Mouse (Mus musculus) C2C12 (cell line): ENCODE measurements around the gene Cav1.

Experiments
- CEBPB ChIP-seq: IDR thresholded peaks from one replicate; pipeline ENCODE4 v1.6.1; 2011; ENCODE audit warnings: low read depth, mild to moderate bottlenecking, control low read depth, moderate library complexity
- CTCF ChIP-seq: IDR thresholded peaks from one replicate; pipeline ENCODE4 v1.5.1; 2011; ENCODE audit not compliant: control insufficient read depth, insufficient read depth, insufficient read length
- FOSL1 ChIP-seq: IDR thresholded peaks from one replicate; pipeline ENCODE4 v1.8.0; 2011; ENCODE audit warnings: mild to moderate bottlenecking, low read length; ENCODE audit not compliant: poor library complexity, insufficient read depth, severe bottlenecking
- MAX ChIP-seq: IDR thresholded peaks from one replicate; pipeline ENCODE4 v1.6.1; 2011; ENCODE audit warnings: mild to moderate bottlenecking, control low read depth
- MYOD1 ChIP-seq: IDR thresholded peaks from one replicate; pipeline ENCODE4 v1.6.1; 2011; ENCODE audit warnings: low read depth; ENCODE audit not compliant: control insufficient read depth, insufficient read length
- MYOG ChIP-seq: IDR thresholded peaks from one replicate; pipeline ENCODE4 v1.6.1; 2011; ENCODE audit not compliant: control insufficient read depth, insufficient read length; ENCODE audit errors: extremely low read depth
- USF1 ChIP-seq: IDR thresholded peaks from one replicate; pipeline ENCODE4 v1.6.1; 2011; ENCODE audit warnings: low read depth, mild to moderate bottlenecking, control low read depth, moderate library complexity

DNA sequence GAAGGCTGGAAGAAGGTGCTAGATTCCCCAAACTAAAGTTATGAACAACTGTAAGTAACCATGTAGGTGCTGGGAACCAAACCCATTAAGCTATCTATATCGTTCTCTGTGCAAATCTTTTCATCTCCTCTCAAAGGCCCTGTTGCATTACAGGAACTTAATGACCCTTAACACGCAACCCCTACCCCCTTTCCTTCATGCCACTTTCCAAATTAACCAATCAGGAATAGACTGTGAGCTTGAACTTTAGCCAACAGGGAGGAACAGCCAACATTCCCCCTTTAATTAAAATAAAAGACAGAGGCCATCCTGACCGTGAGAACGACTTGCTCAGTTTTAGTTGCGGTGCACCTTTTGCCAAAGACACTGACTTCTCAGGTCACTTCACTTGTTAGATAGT is 11.0 kb upstream of the Cav1 start:
- TF ChIP-seq CTCF (no peak), MAX (no peak), CEBPB (no peak), MYOD1 (no peak), USF1 (no peak), MYOG (no peak), FOSL1 (no peak)
